Mouse (Mus musculus): ENCODE data around the gene Vmn1r113. TPM values are rescaled to one million over a fixed set of nuclear protein-coding genes. Genes with fewer than 3 reads are reported as not detected.

Gene Vmn1r113
- polyA plus RNA-seq (2017; shearing (Covaris generic)): not detected

DNA sequence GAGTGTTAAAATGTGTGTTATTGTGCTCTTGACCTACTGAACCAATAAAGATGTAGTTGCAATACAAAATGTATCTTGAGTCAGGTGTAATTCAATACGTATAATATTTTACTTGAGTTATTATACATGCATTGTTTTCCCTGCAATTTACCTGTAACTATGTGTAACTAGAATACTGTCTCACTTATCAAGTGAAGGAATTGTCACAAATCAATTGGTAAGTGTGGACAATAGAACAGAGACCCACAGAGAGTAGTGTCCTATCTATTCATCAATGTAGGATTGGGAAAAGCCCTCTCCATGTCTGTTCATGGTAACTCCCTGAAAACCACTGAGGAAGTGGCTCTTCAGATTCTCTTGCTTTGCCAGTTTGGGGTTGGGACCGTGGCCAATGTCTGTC lies at the start of gene Vmn1r113:
Vmn1r113 (plus strand) TSS at position 301 of the 400 bp plus-strand sequence.

GRCm38 (mm10) chr7:20770885-20771284 lies 16.2 kb upstream of the Vmn1r113 start, which contains the start of gene Vmn1r112:
Gene Vmn1r112, plus strand, starts transcription at chr7:20771185.

DNA sequence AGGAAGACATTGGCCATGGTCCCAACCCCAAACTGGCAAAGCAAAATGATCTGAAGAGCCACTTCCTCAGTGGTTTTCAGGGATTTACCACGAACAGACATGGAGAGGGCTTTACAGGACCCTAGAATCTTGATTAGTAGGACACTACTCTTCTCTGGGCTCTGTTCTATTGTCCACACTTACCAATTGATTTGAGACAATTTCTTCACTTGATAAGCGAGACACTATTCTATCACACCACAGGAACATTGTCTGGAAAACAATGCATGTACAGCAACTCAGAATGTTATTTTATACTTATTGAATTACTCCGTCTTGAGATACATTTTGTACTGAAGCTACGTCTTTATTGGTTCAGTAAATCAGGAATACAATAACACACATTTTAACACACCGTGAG lies 25.0 kb downstream of the Vmn1r113 start, which contains the start of gene Vmn1r114:
Vmn1r114 (minus strand) TSS at position 101 of the 400 bp plus-strand sequence.

Other genes with a start within 250 kb of the Vmn1r113 start
- not detected for gene Gm5726, start 241.5 kb upstream of the Vmn1r113 start, polyA plus RNA-seq (2017; shearing (Covaris generic))
- gene Gm4141, start 211.0 kb upstream of the Vmn1r113 start, polyA plus RNA-seq (2017; shearing (Covaris generic)): not detected
- gene Gm4513, start 188.3 kb upstream of the Vmn1r113 start, polyA plus RNA-seq (2017; shearing (Covaris generic)): not detected
- 0.67 TPM for gene Vmn1r107, start 118.4 kb upstream of the Vmn1r113 start, polyA plus RNA-seq (2017; shearing (Covaris generic))
- not detected for gene Vmn1r111, start 84.1 kb upstream of the Vmn1r113 start, polyA plus RNA-seq (2017; shearing (Covaris generic))
- gene Gm10668, start 56.7 kb upstream of the Vmn1r113 start, polyA plus RNA-seq (2017; shearing (Covaris generic)): not detected
- gene Vmn1r112, start 16.1 kb upstream of the Vmn1r113 start, polyA plus RNA-seq (2017; shearing (Covaris generic)): not detected
- gene Vmn1r114, start 24.9 kb downstream of the Vmn1r113 start, polyA plus RNA-seq (2017; shearing (Covaris generic)): not detected
- gene Vmn1r115, start 57.7 kb downstream of the Vmn1r113 start, polyA plus RNA-seq (2017; shearing (Covaris generic)): not detected
- gene Vmn1r116, start 85.0 kb downstream of the Vmn1r113 start, polyA plus RNA-seq (2017; shearing (Covaris generic)): not detected
- gene Vmn1r117, start 96.8 kb downstream of the Vmn1r113 start, polyA plus RNA-seq (2017; shearing (Covaris generic)): not detected
- gene Vmn1r118, start 125.1 kb downstream of the Vmn1r113 start, polyA plus RNA-seq (2017; shearing (Covaris generic)): not detected
- not detected for gene Vmn1r119, start 225.2 kb downstream of the Vmn1r113 start, polyA plus RNA-seq (2017; shearing (Covaris generic))